Mouse (Mus musculus): Measurements from ENCODE around the gene Spata33.
"Not testable (repeated sequence)": the region's sequence is repeated elsewhere in the genome, so short reads cannot be mapped to it uniquely, and the experiment has no call there.

Gene Spata33

GRCm38 (mm10) chr8:123233760-123234159 is 21.1 kb downstream of the Spata33 start:
- DNase-seq = no peak

GRCm38 (mm10) chr8:123234918-123235519 is 22.4 kb downstream of the Spata33 start:
- peak; percentile 44 for DNase-seq

- peak; percentile 89 for DNase-seq
These were observed 23.2 kb downstream of the Spata33 start, which contains the start of gene Spata2l for GRCm38 (mm10) chr8:123235520-123236497. Gene Spata2l (minus strand): TSS chr8:123236233.

- no peak for DNase-seq
These were observed 26.8 kb downstream of the Spata33 start for GRCm38 (mm10) chr8:123239398-123239797.

- DNase-seq = no peak
These were observed 29.7 kb downstream of the Spata33 start for GRCm38 (mm10) chr8:123242107-123242923.

GRCm38 (mm10) chr8:123243053-123243452 is 30.4 kb downstream of the Spata33 start:
- no peak for DNase-seq

GRCm38 (mm10) chr8:123244382-123244781 is 31.8 kb downstream of the Spata33 start:
- DNase-seq = no peak

- DNase-seq = no peak
These were observed 32.9 kb downstream of the Spata33 start for GRCm38 (mm10) chr8:123245543-123245942.

- no peak for DNase-seq
These were observed 35.1 kb downstream of the Spata33 start for GRCm38 (mm10) chr8:123247748-123248147.

GRCm38 (mm10) chr8:123248596-123248995 is 36.0 kb downstream of the Spata33 start:
- DNase-seq = no peak

GRCm38 (mm10) chr8:123250940-123251339 is 38.3 kb downstream of the Spata33 start:
- no peak for DNase-seq

- no peak for DNase-seq
These were observed 40.3 kb downstream of the Spata33 start for GRCm38 (mm10) chr8:123252925-123253324.

- DNase-seq = no peak
These were observed 40.9 kb downstream of the Spata33 start for GRCm38 (mm10) chr8:123253451-123254098.

- DNase-seq = peak; percentile 89
These were observed 41.7 kb downstream of the Spata33 start, which contains the start of the genes Zfp276 and Vps9d1 for GRCm38 (mm10) chr8:123254099-123254885. Gene Zfp276 (plus strand): TSS chr8:123254195. Gene Vps9d1 (minus strand): TSS chr8:123254348.

GRCm38 (mm10) chr8:123255170-123255569 is 42.5 kb downstream of the Spata33 start:
- no peak for DNase-seq

- DNase-seq = no peak
These were observed 44.5 kb downstream of the Spata33 start for GRCm38 (mm10) chr8:123257114-123257513.

- DNase-seq = not testable (repeated sequence)
These were observed 45.0 kb downstream of the Spata33 start for GRCm38 (mm10) chr8:123257593-123257992.

GRCm38 (mm10) chr8:123267926-123268656 is 55.5 kb downstream of the Spata33 start:
- no peak for DNase-seq

GRCm38 (mm10) chr8:123271147-123271546 is 58.5 kb downstream of the Spata33 start:
- DNase-seq = no peak
